Comparison of ENCODE assay signal across 22 mouse cellular contexts in genomic region chr17:84533841-84534240, GRCm38 (mm10). TPM values are rescaled to one million over a fixed set of nuclear protein-coding genes. Genes with fewer than 3 reads are reported as not detected.
DNase-seq lines count a peak whose midpoint lies in the region; ATAC-seq lines count a peak whose summit lies in the region.
"Had no signal": no experiment of that assay in that cellular context is flagged by ENCODE, and none has a peak within 500 bp of the region (broad histone marks: within the 10 kb centered on the region; RNA-seq: fewer than 3 reads in every experiment).

No protein-coding gene starts in this region.

- no peaks in the 10 kb centered on the region for H3K36me3 ChIP-seq in lung, embryonic 15.5 days
- no peaks in the 10 kb centered on the region for H3K36me3 ChIP-seq in hindbrain, embryonic 11.5 days (ENCODE audit: control insufficient read depth, insufficient read depth, low read length)
- H3K36me3 ChIP-seq: heart, embryonic 10.5 days; hindbrain, embryonic 12.5 days had no signal

- intact Hi-C loops in heart, postnatal 36 days (cut with DNase I): no loop called here

- no peak for ATAC-seq in lung, embryonic 15.5 days (ENCODE audit: borderline replicate concordance, extremely low read depth, low FRiP score, low TSS enrichment)
- ATAC-seq in hindbrain, embryonic 11.5 days (ENCODE audit: low FRiP score): no peak
- ATAC-seq: forebrain, postnatal 0 days had no signal

- H3K4me1 ChIP-seq in lung, embryonic 15.5 days: peaks cover 50% of the 10 kb centered on the region
- no peaks in the 10 kb centered on the region; the same call in 1 of the 2 replicates for H3K4me1 ChIP-seq in hindbrain, embryonic 11.5 days (replicated peaks; ENCODE audit: control insufficient read depth, insufficient read depth, low read length)

- 63% methylated on average over 4 of the region's 4 CpGs for WGBS in lung, embryonic 15.5 days
- 87% methylated on average over 4 of the region's 4 CpGs for WGBS in hindbrain, embryonic 11.5 days

- no peaks in the 10 kb centered on the region for H3K9me3 ChIP-seq in lung, embryonic 15.5 days
- H3K9me3 ChIP-seq in hindbrain, embryonic 11.5 days (ENCODE audit: control insufficient read depth, low read length): no peaks in the 10 kb centered on the region
- H3K9me3 ChIP-seq: heart, embryonic 10.5 days; hindbrain, embryonic 12.5 days; limb, embryonic 15.5 days had no signal

- H3K4me2 ChIP-seq in lung, embryonic 15.5 days: no peak overlapping the region
- no peak overlapping the region for H3K4me2 ChIP-seq in hindbrain, embryonic 11.5 days (replicated peaks; ENCODE audit: low read depth, low read length)
- H3K4me2 ChIP-seq: hindbrain, embryonic 12.5 days; limb, embryonic 15.5 days had no signal

- no peak overlapping the region for H3K4me3 ChIP-seq in lung, embryonic 15.5 days
- H3K4me3 ChIP-seq in hindbrain, embryonic 11.5 days (ENCODE audit: low read depth, low read length): no peak overlapping the region
- H3K4me3 ChIP-seq: heart, embryonic 10.5 days; hindbrain, embryonic 12.5 days; left cerebral cortex, adult 2 months; limb, embryonic 15.5 days had no signal

- H3K27me3 ChIP-seq in lung, embryonic 15.5 days: no peaks in the 10 kb centered on the region
- H3K27me3 ChIP-seq in hindbrain, embryonic 11.5 days (ENCODE audit: control insufficient read depth, insufficient read depth, low read length): no peaks in the 10 kb centered on the region
- H3K27me3 ChIP-seq: hindbrain, embryonic 12.5 days; limb, embryonic 15.5 days had no signal

- DNase-seq in heart, adult 11 months: peak; percentile 83
- DNase-seq in heart, postnatal 36 days: no peak
- no peak for DNase-seq in lung, postnatal 4 days
- DNase-seq in 3134 (ENCODE audit: extremely low read depth, insufficient read length, low spot score): peak; percentile 45
- peak; percentile 76 for DNase-seq in NIH3T3 (ENCODE audit: low read depth)
- no peak for DNase-seq in hindbrain, embryonic 11.5 days (ENCODE audit: low spot score)
- DNase-seq: adrenal gland, postnatal 14 days; cerebellum, adult 9-10 months; forebrain, postnatal 0 days; gastrocnemius, postnatal 36 days; kidney, adult 18-20 months; kidney, postnatal 4 days; layer of hippocampus, adult 9-11 months; right cerebral cortex, postnatal 14 days; thymus, postnatal 14 days had no signal

- H3K27ac ChIP-seq in lung, embryonic 15.5 days: peak overlapping the region; percentile 77; the same call in 1 of the 2 replicates
- no peak overlapping the region for H3K27ac ChIP-seq in hindbrain, embryonic 11.5 days (ENCODE audit: low read depth, low read length)
- H3K27ac ChIP-seq: heart, embryonic 10.5 days; hindbrain, embryonic 12.5 days; left cerebral cortex, adult 2 months; limb, embryonic 15.5 days; liver, embryonic 14.5 days had no signal

- H3K9ac ChIP-seq in lung, embryonic 15.5 days: no peak overlapping the region
- H3K9ac ChIP-seq in hindbrain, embryonic 11.5 days (ENCODE audit: low read depth, low read length): no peak overlapping the region
- H3K9ac ChIP-seq: forebrain, postnatal 0 days; hindbrain, embryonic 12.5 days; limb, embryonic 15.5 days; liver, embryonic 14.5 days had no signal

RNA-seq across cellular contexts. Expression of gene Plekhh2, which starts 22.1 kb away (rescaled TPM):
- total RNA-seq in heart, postnatal 36 days (2021): 1 to 10 TPM; 2.9 TPM
- 7.4 and 8.8 TPM in 2 replicates for polyA plus RNA-seq in lung, embryonic 15.5 days (2015; fragmentation: Nextera tagmentation; extraction: Ambion mirVana)
- 2.3 and 3.4 TPM in 2 replicates for polyA plus RNA-seq in hindbrain, embryonic 11.5 days (2014; fragmentation: Nextera tagmentation; extraction: Ambion mirVana)
- total RNA-seq: monocyte, adult 5-6 weeks had no signal

Comparison
In these comparisons a context has a peak if more than half of its experiments do, and no peak if none do; other contexts are left out.
1. DNase-seq: peak in heart, adult 11 months (single experiment), 3134 (single experiment) and NIH3T3 (single experiment); none in heart, postnatal 36 days (0 of 2), lung, postnatal 4 days (0 of 2) and hindbrain, embryonic 11.5 days (single experiment).